ENCODE assay signal across 17 mouse cellular contexts in genomic region chr12:51095974-51096373, GRCm38 (mm10).
"Had no signal": no experiment of that assay in that cellular context is flagged by ENCODE, and none has a peak within 500 bp of the region (broad histone marks: within the 10 kb centered on the region; RNA-seq: fewer than 3 reads in every experiment).

No protein-coding gene starts in this region.

- H3K27me3 ChIP-seq: liver, embryonic 13.5 days; lung, embryonic 15.5 days; megakaryocyte, embryonic 14.5 days; neural tube, embryonic 13.5 days had no signal

- ATAC-seq: liver, postnatal 0 days; midbrain, embryonic 16.5 days had no signal

- H3K9me3 ChIP-seq: limb, embryonic 12.5 days; liver, embryonic 13.5 days; lung, embryonic 15.5 days; midbrain, embryonic 12.5 days; neural tube, embryonic 13.5 days had no signal

- H3K4me1 ChIP-seq: liver, embryonic 13.5 days; lung, embryonic 15.5 days; megakaryocyte, embryonic 14.5 days; midbrain, embryonic 12.5 days; neural tube, embryonic 13.5 days had no signal

- H3K27ac ChIP-seq: limb, embryonic 12.5 days; liver, embryonic 13.5 days; lung, embryonic 15.5 days; macrophage; midbrain, embryonic 12.5 days; neural tube, embryonic 13.5 days had no signal

- H3K9ac ChIP-seq: limb, embryonic 12.5 days; liver, embryonic 13.5 days; liver, postnatal 0 days; lung, embryonic 15.5 days; midbrain, embryonic 12.5 days; neural tube, embryonic 13.5 days had no signal

- DNase-seq: kidney, adult 8-10 months; kidney, postnatal 25 days; liver; liver, embryonic 13.5 days; liver, postnatal 0 days; lung, postnatal 14 days; retina, postnatal 1 day; spleen, adult 18-20 months; thymus, adult 18-20 months; thymus, postnatal 36 days had no signal

- H3K4me2 ChIP-seq: limb, embryonic 12.5 days; liver, embryonic 13.5 days; lung, embryonic 15.5 days; midbrain, embryonic 12.5 days; neural tube, embryonic 13.5 days had no signal

- H3K36me3 ChIP-seq: limb, embryonic 12.5 days; liver, embryonic 13.5 days; lung, embryonic 15.5 days; midbrain, embryonic 12.5 days; neural tube, embryonic 13.5 days had no signal

- H3K4me3 ChIP-seq: limb, embryonic 12.5 days; liver, embryonic 13.5 days; lung, embryonic 15.5 days; megakaryocyte, embryonic 14.5 days; midbrain, embryonic 12.5 days; neural tube, embryonic 13.5 days had no signal
